8 mouse cellular contexts compared by ENCODE assay signal in genomic region chr6:68668433-68668832, GRCm38 (mm10).
DNase-seq lines count a peak whose midpoint lies in the region; ATAC-seq and TF ChIP-seq lines count a peak whose summit lies in the region.
"Not testable (repeated sequence)": the region's sequence is repeated elsewhere in the genome, so short reads cannot be mapped to it uniquely, and the experiment has no call there.

No protein-coding gene starts in this region.

- not testable (repeated sequence) for H3K4me1 ChIP-seq in bone marrow, adult 2 months (ENCODE audit: control insufficient read depth, insufficient read depth, low read length); embryonic facial prominence, embryonic 10.5 days; liver, embryonic 13.5 days (replicated peaks); neural tube, embryonic 11.5 days (ENCODE audit: control insufficient read depth, insufficient read depth, low read length)

- not testable (repeated sequence) for H3K9me3 ChIP-seq in embryonic facial prominence, embryonic 10.5 days; liver, embryonic 13.5 days (replicated peaks); neural tube, embryonic 11.5 days (ENCODE audit: control insufficient read depth, low read length)

- not testable (repeated sequence) for H3K4me2 ChIP-seq in liver, embryonic 13.5 days; neural tube, embryonic 11.5 days (ENCODE audit: low read depth)

- not testable (repeated sequence) for H3K9ac ChIP-seq in liver, embryonic 13.5 days; neural tube, embryonic 11.5 days (ENCODE audit: low read length)

- not testable (repeated sequence) for H3K36me3 ChIP-seq in embryonic facial prominence, embryonic 10.5 days (replicated peaks); liver, embryonic 13.5 days; neural tube, embryonic 11.5 days (ENCODE audit: control insufficient read depth, insufficient read depth, low read length)

- H3K4me3 ChIP-seq in bone marrow, adult 2 months (replicated peaks; ENCODE audit: control insufficient read depth, low read depth, low read length); embryonic facial prominence, embryonic 10.5 days; liver, embryonic 13.5 days (replicated peaks); neural tube, embryonic 11.5 days (ENCODE audit: low read depth, low read length): not testable (repeated sequence)

- intact Hi-C loops in heart, postnatal 10 days (cut with DNase I), result not testable (repeated sequence)

- not testable (repeated sequence) for H3K27me3 ChIP-seq in embryonic facial prominence, embryonic 10.5 days (replicated peaks; ENCODE audit: low read depth, poor library complexity, severe bottlenecking); liver, embryonic 13.5 days; neural tube, embryonic 11.5 days (ENCODE audit: control insufficient read depth, insufficient read depth, low read length)

- not testable (repeated sequence) for ATAC-seq in liver, embryonic 13.5 days (ENCODE audit: low read depth)
- peak; percentile 81; the same call in 1 of the 2 replicates for ATAC-seq in neural tube, embryonic 11.5 days (ENCODE audit: insufficient read depth, low FRiP score, low TSS enrichment)

- H3K27ac ChIP-seq in bone marrow, adult 2 months (ENCODE audit: control insufficient read depth, insufficient read depth, low read depth, low read length, poor library complexity); embryonic facial prominence, embryonic 10.5 days (replicated peaks); liver, embryonic 13.5 days; neural tube, embryonic 11.5 days (ENCODE audit: low read depth, low read length): not testable (repeated sequence)

- WGBS in bone marrow, adult 2 months, result 4% methylated on average over 10 of the region's 10 CpGs
- WGBS in embryonic facial prominence, embryonic 10.5 days, result 3% methylated on average over 10 of the region's 10 CpGs
- 2% methylated on average over 10 of the region's 10 CpGs for WGBS in liver, embryonic 13.5 days (ENCODE audit: insufficient replicate concordance)
- WGBS in neural tube, embryonic 11.5 days, result 1% methylated on average over 10 of the region's 10 CpGs

- TF ChIP-seq POLR2A in bone marrow, adult 2 months (IDR thresholded peaks at IDR 0.05; ENCODE audit: borderline replicate concordance, control insufficient read depth, low read depth, low read length), result not testable (repeated sequence)

- peak; percentile 75 for TF ChIP-seq CTCF in bone marrow, adult 2 months (IDR thresholded peaks at IDR 0.05; ENCODE audit: control insufficient read depth, insufficient read depth, low read length)

- DNase-seq in B cell, adult 2 months, result peak; percentile 56 to 58
- DNase-seq in embryonic facial prominence, embryonic 10.5 days (ENCODE audit: low spot score), result peak; percentile 65
- peak; percentile 6 to 13 for DNase-seq in heart, postnatal 10 days
- peak; percentile 25 for DNase-seq in kidney, postnatal 10 days
- peak; percentile 0 for DNase-seq in liver, embryonic 13.5 days
- DNase-seq in neural tube, embryonic 11.5 days (ENCODE audit: low spot score), result peak; percentile 55
- peak; percentile 15 to 62 for DNase-seq in spleen, postnatal 4 days (ENCODE audit: low spot score in 2 of 2)

Comparison
In these comparisons a context has a peak if more than half of its experiments do, and no peak if none do; other contexts are left out.
1. DNase-seq: peak in every context shown above with its lines; median percentile 65 in embryonic facial prominence, embryonic 10.5 days; 57 in B cell, adult 2 months; 55 in neural tube, embryonic 11.5 days; 38 in spleen, postnatal 4 days; 25 in kidney, postnatal 10 days; 10 in heart, postnatal 10 days; 0 in liver, embryonic 13.5 days.